Mouse (Mus musculus) lung, postnatal 0 days (tissue): Measurements from ENCODE around the gene Togaram2.

Experiments
- CTCF ChIP-seq: IDR thresholded peaks from 2 replicates; pipeline ENCODE4 v1.5.1; 2016; ENCODE audit warnings: antibody characterized with exemption, mild to moderate bottlenecking
- EP300 ChIP-seq: IDR thresholded peaks from 2 replicates; pipeline ENCODE4 v1.6.1; 2016; ENCODE audit warnings: antibody characterized with exemption, mild to moderate bottlenecking, control low read depth

DNA sequence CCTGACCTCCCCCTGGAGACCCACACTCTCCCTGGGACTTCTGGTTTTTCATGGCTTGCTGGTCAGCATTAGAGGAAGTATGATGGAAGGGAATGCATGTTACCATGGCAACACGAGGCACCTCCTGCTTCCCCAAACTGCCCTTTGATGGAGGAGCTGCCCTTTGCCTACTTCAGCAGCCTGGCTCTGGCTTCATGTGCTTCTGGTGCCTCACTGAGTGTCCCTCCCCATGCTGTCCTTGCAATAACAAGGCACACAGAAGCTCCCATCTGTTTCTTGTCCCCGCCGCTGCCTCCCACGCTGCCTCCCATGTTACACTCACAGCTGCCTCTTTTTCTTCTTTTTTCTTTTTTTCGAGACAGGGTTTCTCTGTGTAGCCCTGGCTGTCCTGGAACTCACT, 20.3 kb downstream of the Togaram2 start:
- no peak for TF ChIP-seq CTCF
- TF ChIP-seq EP300, result no peak
